Mouse (Mus musculus): ENCODE data around the gene Sept3. TPM values are rescaled to one million over a fixed set of nuclear protein-coding genes. Genes with fewer than 3 reads are reported as not detected.

Sept3 gene
- polyA plus RNA-seq, 1 experiment from 2014 or later = 142 TPM

DNA sequence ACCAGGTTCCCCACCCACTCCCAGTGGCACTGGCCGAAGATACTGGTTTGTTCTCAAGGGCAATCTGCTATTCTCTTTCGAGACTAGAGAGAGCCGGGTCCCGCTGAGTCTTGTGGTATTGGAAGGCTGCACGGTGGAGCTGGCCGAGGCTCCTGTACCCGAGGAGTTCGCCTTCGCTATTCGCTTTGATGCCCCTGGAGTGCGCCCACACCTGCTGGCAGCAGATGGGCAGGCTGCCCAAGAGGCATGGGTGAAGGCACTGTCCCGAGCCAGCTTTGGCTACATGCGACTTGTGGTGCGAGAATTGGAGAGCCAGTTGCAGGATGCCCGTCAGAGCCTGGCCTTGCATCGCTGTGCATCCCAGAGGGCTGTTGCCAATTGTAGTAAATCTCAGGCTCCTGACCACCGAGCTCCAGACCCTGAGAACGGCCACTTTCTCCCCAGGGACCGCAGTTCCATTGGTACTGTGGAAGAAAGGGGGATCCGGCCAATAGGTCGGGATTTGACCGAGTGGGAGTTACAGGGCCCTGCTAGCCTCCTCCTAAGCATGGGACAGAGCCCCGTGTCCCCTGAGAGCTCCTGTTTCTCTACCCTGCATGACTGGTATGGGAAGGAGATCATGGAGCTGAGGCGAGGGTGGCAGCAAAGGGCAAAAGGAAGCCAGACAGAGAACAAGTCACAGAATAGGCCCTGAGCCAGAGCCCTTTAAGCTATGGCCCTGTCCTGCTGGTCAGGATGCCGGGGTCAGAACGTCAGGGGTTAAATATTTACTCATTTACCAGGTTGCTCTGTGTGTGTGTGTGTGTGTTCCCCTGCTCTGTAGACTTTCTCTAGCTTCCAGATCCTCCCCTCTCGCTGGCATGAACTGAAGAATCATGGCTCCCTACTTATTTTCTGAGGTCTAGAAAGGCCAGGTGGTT lies 68.9 kb downstream of the Sept3 start:
- Histone ChIP-seq H3K27me3 (ENCODE audit: control insufficient read depth, insufficient read depth, low read length) (peaks cover 11% of the 10 kb centered on the region), H3K4me2 (ENCODE audit: low read depth) (no peak overlapping the region), H3K27ac (ENCODE audit: low read depth, low read length) (no peak overlapping the region), H3K36me3 (ENCODE audit: control insufficient read depth, insufficient read depth, low read length) (peaks cover 8% of the 10 kb centered on the region), H3K4me3 (ENCODE audit: low read depth, low read length) (no peak overlapping the region), H3K9me3 (ENCODE audit: control insufficient read depth, low read length) (no peaks in the 10 kb centered on the region), H3K9ac (ENCODE audit: low read length) (no peak overlapping the region), H3K4me1 (ENCODE audit: control insufficient read depth, insufficient read depth, low read length) (peaks cover 15% of the 10 kb centered on the region)
- ATAC-seq (ENCODE audit: insufficient read depth, low FRiP score, low TSS enrichment) = no peak
- 92% methylated on average over 27 of the region's 27 CpGs for WGBS
- no peak for DNase-seq (ENCODE audit: low spot score)

Other genes with a start within 250 kb of the Sept3 start
- 39.8 and 45.9 TPM in 2 replicates for gene Desi1, start 241.0 kb upstream of the Sept3 start, polyA plus RNA-seq (2014; fragmentation: Nextera tagmentation; extraction: Ambion mirVana)
- 283 and 301 TPM in 2 replicates for gene Snu13, start 227.3 kb upstream of the Sept3 start, polyA plus RNA-seq (2014; fragmentation: Nextera tagmentation; extraction: Ambion mirVana)
- not detected in 2 replicates for gene 4930407I10Rik, start 215.7 kb upstream of the Sept3 start, polyA plus RNA-seq (2014; fragmentation: Nextera tagmentation; extraction: Ambion mirVana)
- gene Mei1, start 204.9 kb upstream of the Sept3 start, polyA plus RNA-seq (2014; fragmentation: Nextera tagmentation; extraction: Ambion mirVana) = 0.05 TPM in 1 of 2 replicates, not detected in the other
- 19.7 and 23.5 TPM in 2 replicates for gene Ccdc134, start 147.0 kb upstream of the Sept3 start, polyA plus RNA-seq (2014; fragmentation: Nextera tagmentation; extraction: Ambion mirVana)
- 179 and 195 TPM in 2 replicates for gene Srebf2, start 127.7 kb upstream of the Sept3 start, polyA plus RNA-seq (2014; fragmentation: Nextera tagmentation; extraction: Ambion mirVana)
- 0.30 and 0.46 TPM in 2 replicates for gene Shisa8, start 62.1 kb upstream of the Sept3 start, polyA plus RNA-seq (2014; fragmentation: Nextera tagmentation; extraction: Ambion mirVana)
- 0.23 and 0.57 TPM in 2 replicates for gene Tnfrsf13c, start 50.5 kb upstream of the Sept3 start, polyA plus RNA-seq (2014; fragmentation: Nextera tagmentation; extraction: Ambion mirVana)
- 64.4 and 68.7 TPM in 2 replicates for gene Cenpm, start 30.1 kb upstream of the Sept3 start, polyA plus RNA-seq (2014; fragmentation: Nextera tagmentation; extraction: Ambion mirVana)
- gene 1500009C09Rik, start 22.5 kb upstream of the Sept3 start, polyA plus RNA-seq (2014; fragmentation: Nextera tagmentation; extraction: Ambion mirVana) = 0.68 and 0.76 TPM in 2 replicates
- gene Wbp2nl, start 24.1 kb downstream of the Sept3 start, polyA plus RNA-seq (2014; fragmentation: Nextera tagmentation; extraction: Ambion mirVana) = 0.16 and 0.27 TPM in 2 replicates
- 24.7 and 28.0 TPM in 2 replicates for gene Naga, start 64.0 kb downstream of the Sept3 start, polyA plus RNA-seq (2014; fragmentation: Nextera tagmentation; extraction: Ambion mirVana)
- 3.0 and 3.1 TPM in 2 replicates for gene Pheta2, start 64.0 kb downstream of the Sept3 start, polyA plus RNA-seq (2014; fragmentation: Nextera tagmentation; extraction: Ambion mirVana)
- 267 and 274 TPM in 2 replicates for gene Smdt1, start 64.1 kb downstream of the Sept3 start, polyA plus RNA-seq (2014; fragmentation: Nextera tagmentation; extraction: Ambion mirVana)
- 274 and 279 TPM in 2 replicates for gene Ndufa6, start 79.4 kb downstream of the Sept3 start, polyA plus RNA-seq (2014; fragmentation: Nextera tagmentation; extraction: Ambion mirVana)
- gene Cyp2d22, start 105.4 kb downstream of the Sept3 start, polyA plus RNA-seq (2014; fragmentation: Nextera tagmentation; extraction: Ambion mirVana) = 1.5 and 1.6 TPM in 2 replicates
- not detected in 2 replicates for gene Cyp2d11, start 119.1 kb downstream of the Sept3 start, polyA plus RNA-seq (2014; fragmentation: Nextera tagmentation; extraction: Ambion mirVana)
- not detected in 2 replicates for gene Cyp2d10, start 132.3 kb downstream of the Sept3 start, polyA plus RNA-seq (2014; fragmentation: Nextera tagmentation; extraction: Ambion mirVana)
- not detected in 2 replicates for gene Cyp2d9, start 158.5 kb downstream of the Sept3 start, polyA plus RNA-seq (2014; fragmentation: Nextera tagmentation; extraction: Ambion mirVana)